Mouse (Mus musculus) bone marrow macrophage, adult 2 months (primary cell): ENCODE data around the gene Dpm3. TPM values are rescaled to one million over a fixed set of nuclear protein-coding genes. Genes with fewer than 3 reads are reported as not detected.

Experiments used
- H3K27ac ChIP-seq: 2 replicates; pipeline ENCODE4 v1.5.1; 2012; ENCODE audit warnings: low read depth, low read length; ENCODE audit not compliant: insufficient read depth
- H3K4me1 ChIP-seq: 2 replicates; pipeline ENCODE4 v1.6.1; 2012; ENCODE audit warnings: low read length; ENCODE audit not compliant: control insufficient read depth, insufficient read depth
- H3K4me3 ChIP-seq: 2 replicates; pipeline ENCODE4 v1.5.1; 2012; ENCODE audit warnings: mild to moderate bottlenecking, low read length, moderate library complexity; ENCODE audit not compliant: insufficient read depth
- CTCF ChIP-seq: IDR thresholded peaks from 2 replicates; pipeline ENCODE4 v1.5.1; 2012; ENCODE audit warnings: low read depth, mild to moderate bottlenecking, low read length, moderate library complexity
- POLR2A ChIP-seq: IDR thresholded peaks from 2 replicates; pipeline ENCODE4 v1.6.1; 2012; ENCODE audit warnings: mild to moderate bottlenecking, low read depth, low read length, borderline replicate concordance
- polyA plus RNA-seq: library from polyadenylated mRNA; stranded (reverse); fragments of >200 nt; gene quantifications from 2 replicates; pipeline ENCODE4 v1.2.4, GENCODE M21; 2012; ENCODE audit not compliant: missing spikeins, insufficient read depth, insufficient read length

The Dpm3 gene
- polyA plus RNA-seq, 1 experiment, result 62.0 TPM

GRCm38 (mm10) chr3:89300514-89300913 is 41.4 kb downstream of the Dpm3 start:
- Histone ChIP-seq H3K4me1 (peaks cover 28% of the 10 kb centered on the region), H3K27ac (no peak overlapping the region)

GRCm38 (mm10) chr3:89304440-89304839 is 45.3 kb downstream of the Dpm3 start:
- H3K4me1 ChIP-seq, result peaks cover 3% of the 10 kb centered on the region
- no peak overlapping the region for H3K4me3 ChIP-seq
- H3K27ac ChIP-seq, result no peak overlapping the region
- TF ChIP-seq CTCF, result no peak
- TF ChIP-seq POLR2A, result no peak

More at GRCm38 (mm10) chr3:89300514-89300913, 41.4 kb downstream of the Dpm3 start:
- no peak overlapping the region for H3K4me3 ChIP-seq
- TF ChIP-seq POLR2A (no peak), CTCF (peak; percentile 22; the same call in 1 of the 2 replicates)

- TF ChIP-seq POLR2A, result no peak
- no peak for TF ChIP-seq CTCF
- Histone ChIP-seq H3K4me3 (no peak overlapping the region), H3K4me1 (no peaks in the 10 kb centered on the region), H3K27ac (no peak overlapping the region)
Measured at GRCm38 (mm10) chr3:89305105-89305504, 45.9 kb downstream of the Dpm3 start.

- TF ChIP-seq POLR2A, result no peak
- no peak for TF ChIP-seq CTCF
Measured at GRCm38 (mm10) chr3:89305551-89306325, 46.6 kb downstream of the Dpm3 start.

GRCm38 (mm10) chr3:89308089-89308488 is 48.9 kb downstream of the Dpm3 start:
- TF ChIP-seq POLR2A (no peak), CTCF (peak; percentile 61)
- Histone ChIP-seq H3K4me1 (peaks cover 4% of the 10 kb centered on the region; the same call in 1 of the 2 replicates), H3K27ac (no peak overlapping the region), H3K4me3 (no peak overlapping the region)

More at GRCm38 (mm10) chr3:89305551-89306325, 46.6 kb downstream of the Dpm3 start:
- H3K4me3 ChIP-seq, result no peak overlapping the region
- no peaks in the 10 kb centered on the region for H3K4me1 ChIP-seq
- H3K27ac ChIP-seq, result no peak overlapping the region

GRCm38 (mm10) chr3:89314340-89314739 is 55.2 kb downstream of the Dpm3 start:
- no peak overlapping the region for H3K4me3 ChIP-seq
- no peak for TF ChIP-seq CTCF
- no peak overlapping the region for H3K27ac ChIP-seq
- H3K4me1 ChIP-seq, result peaks cover 4% of the 10 kb centered on the region

GRCm38 (mm10) chr3:89314791-89315190 is 55.6 kb downstream of the Dpm3 start:
- TF ChIP-seq CTCF (no peak), POLR2A (no peak)

GRCm38 (mm10) chr3:89315195-89315929 is 56.2 kb downstream of the Dpm3 start:
- Histone ChIP-seq H3K4me3 (0 out of 2 replicates have a peak overlapping the region, but pooled peaks have one; percentile 5), H3K4me1 (peaks cover 7% of the 10 kb centered on the region), H3K27ac (no peak overlapping the region)
- TF ChIP-seq POLR2A (no peak), CTCF (peak; percentile 98)

More at GRCm38 (mm10) chr3:89314791-89315190, 55.6 kb downstream of the Dpm3 start:
- Histone ChIP-seq H3K4me3 (no peak overlapping the region), H3K4me1 (peaks cover 4% of the 10 kb centered on the region), H3K27ac (no peak overlapping the region)

GRCm38 (mm10) chr3:89315930-89316831 is 57.0 kb downstream of the Dpm3 start:
- no peak overlapping the region for H3K27ac ChIP-seq
- no peak overlapping the region for H3K4me3 ChIP-seq
- TF ChIP-seq CTCF, result no peak
- TF ChIP-seq POLR2A, result no peak
- H3K4me1 ChIP-seq, result peaks cover 6% of the 10 kb centered on the region

Other genes with a start within 250 kb of the Dpm3 start
- 22.0 and 28.2 TPM in 2 replicates for gene Rusc1, start 166.0 kb upstream of the Dpm3 start, polyA plus RNA-seq
- not detected in 2 replicates for gene Gm43738, start 158.3 kb upstream of the Dpm3 start, polyA plus RNA-seq
- gene Fdps, start 157.4 kb upstream of the Dpm3 start, polyA plus RNA-seq, result 37.5 and 42.2 TPM in 2 replicates
- gene Pklr, start 123.2 kb upstream of the Dpm3 start, polyA plus RNA-seq, result not detected in 2 replicates
- gene Hcn3, start 99.2 kb upstream of the Dpm3 start, polyA plus RNA-seq, result 0.47 TPM in 1 of 2 replicates, not detected in the other
- gene Clk2, start 94.6 kb upstream of the Dpm3 start, polyA plus RNA-seq, result 52.5 and 61.4 TPM in 2 replicates
- gene Scamp3, start 81.9 kb upstream of the Dpm3 start, polyA plus RNA-seq, result 76.5 and 77.9 TPM in 2 replicates
- 17.4 TPM in 2 replicates for gene Fam189b, start 76.2 kb upstream of the Dpm3 start, polyA plus RNA-seq
- gene Gba, start 56.4 kb upstream of the Dpm3 start, polyA plus RNA-seq, result 130 and 141 TPM in 2 replicates
- gene Thbs3, start 44.2 kb upstream of the Dpm3 start, polyA plus RNA-seq, result 1.1 TPM in 1 of 2 replicates, not detected in the other
- gene Mtx1, start 32.3 kb upstream of the Dpm3 start, polyA plus RNA-seq, result 66.1 and 66.8 TPM in 2 replicates
- 0.47 TPM in 1 of 2 replicates, not detected in the other for gene Muc1, start 30.3 kb upstream of the Dpm3 start, polyA plus RNA-seq
- gene Krtcap2, start 13.4 kb upstream of the Dpm3 start, polyA plus RNA-seq, result 94.1 and 97.0 TPM in 2 replicates
- gene Trim46, start 13.0 kb upstream of the Dpm3 start, polyA plus RNA-seq, result 0.34 and 0.84 TPM in 2 replicates
- 42.7 and 55.2 TPM in 2 replicates for gene Slc50a1, start 11.2 kb downstream of the Dpm3 start, polyA plus RNA-seq
- 0.96 TPM in 1 of 2 replicates, not detected in the other for gene Efna1, start 21.8 kb downstream of the Dpm3 start, polyA plus RNA-seq
- not detected in 2 replicates for gene Efna3, start 63.6 kb downstream of the Dpm3 start, polyA plus RNA-seq
- not detected in 2 replicates for gene Efna4, start 78.7 kb downstream of the Dpm3 start, polyA plus RNA-seq
- gene Adam15, start 90.6 kb downstream of the Dpm3 start, polyA plus RNA-seq, result 315 and 328 TPM in 2 replicates
- gene Dcst2, start 102.6 kb downstream of the Dpm3 start, polyA plus RNA-seq, result not detected in 2 replicates
- not detected in 2 replicates for gene Dcst1, start 105.9 kb downstream of the Dpm3 start, polyA plus RNA-seq
- 66.0 and 75.2 TPM in 2 replicates for gene Zbtb7b, start 135.4 kb downstream of the Dpm3 start, polyA plus RNA-seq
- gene Lenep, start 143.4 kb downstream of the Dpm3 start, polyA plus RNA-seq, result not detected in 2 replicates
- gene Flad1, start 152.5 kb downstream of the Dpm3 start, polyA plus RNA-seq, result 17.7 and 20.5 TPM in 2 replicates
- 46.6 and 55.2 TPM in 2 replicates for gene Cks1b, start 159.0 kb downstream of the Dpm3 start, polyA plus RNA-seq
- gene Shc1, start 159.1 kb downstream of the Dpm3 start, polyA plus RNA-seq, result 56.0 and 56.8 TPM in 2 replicates
- 25.3 and 28.0 TPM in 2 replicates for gene Pygo2, start 170.9 kb downstream of the Dpm3 start, polyA plus RNA-seq
- 14.1 and 17.3 TPM in 2 replicates for gene Pbxip1, start 177.3 kb downstream of the Dpm3 start, polyA plus RNA-seq
- 25.9 and 26.8 TPM in 2 replicates for gene Pmvk, start 195.2 kb downstream of the Dpm3 start, polyA plus RNA-seq